Mouse (Mus musculus): ENCODE measurements at regions not wholly inside any gene's neighbourhood (a gene's known extent, or its start where the extent isn't known, plus 50 kb on each side); places are given as distances from the start of the nearest gene placed in this dataset.

DNA sequence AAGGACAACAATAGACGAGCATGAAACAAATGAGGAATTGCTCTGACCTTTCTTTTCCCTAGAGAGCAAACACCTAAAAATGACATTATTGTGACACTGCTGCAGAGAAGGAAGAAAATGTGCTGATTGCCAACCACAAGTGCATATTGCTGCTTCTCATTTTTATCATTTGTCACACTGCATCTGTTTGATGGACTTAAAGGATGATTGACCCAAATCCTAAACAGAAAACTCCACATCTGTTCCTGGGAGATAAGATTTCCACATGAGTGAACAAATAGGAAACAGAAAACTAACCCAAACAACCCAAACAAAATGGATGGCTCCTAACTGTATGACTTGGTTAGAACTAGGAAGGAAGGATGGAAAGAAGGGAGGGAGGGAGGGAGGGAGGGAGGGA, 118.5 kb downstream of the Ccdc50 start:
- DNase-seq (ENCODE audit: low spot score): no peak

DNA sequence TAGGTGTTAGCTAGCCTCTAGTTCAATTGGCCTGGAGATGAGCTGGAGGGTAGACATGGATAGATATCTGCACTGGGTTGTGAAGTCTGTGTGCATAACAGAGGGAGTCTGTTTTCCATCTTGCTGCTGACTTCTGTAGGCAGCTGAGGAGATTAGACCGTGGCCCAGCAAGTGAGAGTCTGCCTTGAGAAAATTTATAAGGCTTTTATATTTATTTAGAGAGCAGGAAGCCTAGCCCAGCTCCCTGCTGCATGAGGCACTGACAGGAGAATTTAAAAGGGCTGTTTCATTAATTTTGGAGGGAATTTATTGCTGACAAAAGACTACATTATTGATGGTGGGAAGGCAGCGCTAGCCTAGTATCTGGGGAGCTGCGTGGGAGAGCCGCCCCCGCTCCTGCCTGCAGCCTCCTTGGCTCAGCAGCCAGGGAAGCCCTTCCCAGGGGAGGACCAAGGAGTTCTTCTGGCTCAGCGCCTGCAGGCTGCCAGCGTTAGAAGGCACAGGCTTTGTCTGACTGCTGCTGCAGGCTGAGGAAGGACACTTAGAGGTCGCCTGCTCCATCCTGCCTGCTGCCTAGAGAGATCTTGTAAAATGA, 135.0 kb downstream of the Ccdc50 start:
- peak; percentile 73 for DNase-seq (ENCODE audit: low spot score)

DNA sequence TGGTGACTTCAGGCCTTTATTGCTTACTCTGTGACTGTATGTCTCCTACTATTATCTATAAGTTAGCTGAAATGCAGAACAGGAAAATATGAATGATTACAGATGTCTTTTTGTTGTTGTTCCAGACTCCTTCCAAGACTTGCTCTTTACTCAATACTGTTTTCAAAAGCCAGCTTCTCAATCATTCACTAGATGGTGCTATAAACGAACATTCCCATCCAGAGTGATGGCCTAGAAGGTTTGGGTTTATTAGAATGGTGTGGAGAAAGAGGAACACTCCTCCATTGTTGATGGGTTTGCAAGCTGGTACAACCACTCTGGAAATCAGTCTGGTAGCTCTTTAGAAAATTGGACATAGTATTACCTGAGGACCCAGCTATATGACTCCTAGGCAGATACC, 138.0 kb downstream of the Ccdc50 start:
- no peak for DNase-seq (ENCODE audit: low spot score)

DNA sequence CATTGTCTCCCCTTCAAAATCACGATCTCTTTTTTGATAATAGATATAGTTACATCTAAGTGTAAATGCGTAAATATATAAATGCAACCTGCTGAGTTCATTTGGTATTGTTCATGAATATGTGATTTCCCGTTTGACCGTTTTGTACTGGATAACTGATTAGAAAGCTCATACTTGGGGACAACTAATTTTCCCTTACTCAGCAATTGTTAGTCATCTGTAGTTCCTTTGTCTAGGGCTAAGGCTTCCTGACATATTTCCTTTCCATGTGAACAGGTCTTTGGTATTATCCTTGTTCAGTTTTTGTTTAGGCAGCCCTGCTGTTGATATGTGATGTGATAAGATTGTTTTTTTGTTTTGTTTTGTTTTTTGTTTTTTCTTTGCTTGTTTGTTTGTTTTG, 142.0 kb downstream of the Ccdc50 start:
- no peak for DNase-seq (ENCODE audit: low spot score)
